Mouse (Mus musculus) right cerebral cortex, adult 2 months (tissue): ENCODE results near the gene Cfap46.
"Not testable (repeated sequence)": the region's sequence is repeated elsewhere in the genome, so short reads cannot be mapped to it uniquely, and the experiment has no call there.

Experiments used
- DNase-seq, 2 experiments: peaks; one replicate each; pipeline ENCODE4 v3.0.0; 2021 to 2022; ENCODE audit warnings: low spot score in 2 of 2

The Cfap46 gene

DNA sequence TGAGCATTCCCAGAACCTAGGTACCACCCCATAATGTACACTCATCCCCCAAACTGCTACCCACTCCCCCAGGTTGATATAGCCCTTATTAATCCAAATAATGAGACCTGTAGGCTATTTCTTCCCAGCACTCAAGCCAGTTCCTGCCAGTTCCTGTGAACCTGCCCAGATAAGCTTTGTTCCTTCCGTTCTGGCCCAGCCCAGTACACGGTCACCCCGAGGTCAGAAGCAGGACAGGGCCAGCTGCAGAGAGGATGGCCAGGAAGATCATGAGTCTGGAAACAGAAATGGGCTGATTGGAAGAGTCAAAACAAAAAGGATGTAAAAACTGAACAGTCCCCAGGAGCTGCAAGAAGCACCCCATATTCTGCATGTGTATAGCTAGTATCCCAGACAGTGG, 20.3 kb downstream of the Cfap46 start:
- no peak for DNase-seq

DNA sequence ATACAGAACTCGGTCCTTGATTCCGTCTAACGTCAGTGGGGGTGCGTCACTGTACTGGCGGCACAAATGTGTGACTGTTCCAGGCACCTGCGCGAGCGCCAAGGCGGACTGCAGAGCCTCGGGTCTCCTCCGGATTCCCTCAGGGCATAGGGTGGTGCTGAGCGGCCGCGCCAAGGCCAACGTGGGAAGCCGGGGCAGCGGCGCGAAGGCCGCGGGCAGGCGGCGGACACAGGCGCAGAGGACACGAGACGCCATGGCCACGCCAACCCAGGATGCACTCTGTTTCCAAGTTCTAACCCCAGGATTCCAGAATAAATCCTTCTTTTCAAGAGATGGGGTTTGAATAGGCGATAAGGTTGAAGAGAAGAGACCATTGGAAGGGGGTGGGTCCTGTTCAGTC, 23.7 kb downstream of the Cfap46 start:
- not testable (repeated sequence) for DNase-seq

DNA sequence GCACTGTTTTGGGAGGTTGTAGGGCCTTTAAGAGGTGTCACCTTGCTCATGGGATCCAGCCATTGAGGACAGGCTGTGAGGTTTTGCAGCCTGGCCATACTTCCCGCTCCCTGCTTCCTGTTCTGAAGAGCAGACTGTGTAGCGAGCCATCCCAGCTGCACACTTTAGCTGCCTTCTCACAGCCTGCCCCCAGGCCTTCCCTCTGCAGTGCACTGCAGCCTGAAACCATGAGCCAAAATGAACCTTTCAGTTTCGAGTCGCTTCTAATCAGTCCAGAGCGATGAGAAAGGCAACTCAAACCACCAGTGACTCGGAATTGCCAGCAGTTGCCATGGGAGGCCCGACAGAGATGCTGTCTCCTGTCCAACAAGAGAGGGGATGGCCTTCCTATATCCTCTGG, 33.9 kb downstream of the Cfap46 start:
- DNase-seq: no peak

DNA sequence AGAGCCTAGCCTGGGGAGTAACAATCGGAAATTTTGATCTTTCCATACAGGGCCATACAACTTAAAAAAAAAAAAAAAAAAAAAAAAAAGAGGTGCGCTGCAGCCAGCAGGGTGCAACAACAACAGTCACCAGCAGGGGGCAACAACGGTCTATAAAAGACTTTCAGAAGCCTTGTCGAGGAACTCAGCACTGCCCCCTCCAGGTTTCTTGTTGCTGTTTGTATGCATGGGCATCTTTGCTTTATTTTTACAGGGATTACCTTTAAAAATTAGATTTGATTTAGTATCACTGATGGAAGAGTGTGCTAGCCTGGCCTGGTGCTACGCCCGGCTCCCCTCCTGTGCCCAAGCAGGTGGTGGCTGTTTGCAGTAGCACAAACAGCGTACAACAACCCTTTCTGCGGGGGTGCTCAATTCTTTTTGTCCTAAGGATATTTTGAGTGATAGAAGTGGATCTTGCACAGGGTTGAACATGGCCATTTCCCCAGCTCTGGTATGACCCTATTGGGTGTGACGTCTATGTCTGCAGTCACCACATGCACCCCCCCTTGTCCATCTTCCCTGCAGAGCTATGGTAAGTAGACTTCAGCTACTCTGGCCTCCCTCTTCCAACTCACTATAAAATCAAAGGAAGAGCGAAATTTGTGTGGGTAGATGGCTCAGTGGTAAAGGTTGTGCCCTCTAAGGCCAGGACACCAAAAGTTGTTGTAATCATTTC, 35.4 kb downstream of the Cfap46 start:
- peak; percentile 96 to 97 for DNase-seq

DNA sequence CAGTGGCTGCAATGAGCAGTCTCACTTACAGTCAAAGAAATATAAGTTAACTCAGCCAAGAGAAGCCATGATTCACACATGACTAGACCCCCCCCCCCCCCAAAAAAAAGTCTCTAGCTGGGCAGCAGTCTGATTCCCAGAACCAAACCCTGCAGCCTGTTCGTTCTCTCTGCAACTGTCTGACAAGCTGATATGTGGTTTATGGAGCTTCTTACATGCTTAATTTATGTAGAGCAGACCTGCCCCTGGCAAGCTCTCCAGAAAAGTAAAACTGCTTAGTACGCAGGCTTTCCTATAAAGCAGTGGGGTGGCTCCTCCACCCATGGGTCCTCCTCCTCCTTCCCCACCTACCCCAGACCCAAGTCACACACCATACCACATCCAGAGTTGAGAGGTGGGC, 50.2 kb downstream of the Cfap46 start:
- DNase-seq: no peak

DNA sequence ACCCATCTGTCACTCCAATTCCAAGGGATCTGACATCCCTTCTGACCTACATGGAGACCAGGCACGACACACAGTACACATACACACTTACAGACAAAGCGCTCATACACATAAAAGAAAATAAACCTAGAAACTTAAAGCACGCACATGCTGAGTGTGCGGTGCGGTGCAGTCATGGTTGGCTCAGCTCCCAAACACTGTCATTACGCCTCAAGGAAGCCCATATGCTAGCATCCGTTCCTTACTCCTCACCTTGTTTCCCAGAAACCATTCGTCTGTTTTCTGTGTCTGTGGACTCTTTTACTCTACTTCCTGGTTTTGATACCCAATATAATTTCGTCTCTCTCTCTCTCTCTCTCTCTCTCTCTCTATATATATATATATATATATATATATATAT, 58.5 kb downstream of the Cfap46 start:
- DNase-seq: no peak

DNA sequence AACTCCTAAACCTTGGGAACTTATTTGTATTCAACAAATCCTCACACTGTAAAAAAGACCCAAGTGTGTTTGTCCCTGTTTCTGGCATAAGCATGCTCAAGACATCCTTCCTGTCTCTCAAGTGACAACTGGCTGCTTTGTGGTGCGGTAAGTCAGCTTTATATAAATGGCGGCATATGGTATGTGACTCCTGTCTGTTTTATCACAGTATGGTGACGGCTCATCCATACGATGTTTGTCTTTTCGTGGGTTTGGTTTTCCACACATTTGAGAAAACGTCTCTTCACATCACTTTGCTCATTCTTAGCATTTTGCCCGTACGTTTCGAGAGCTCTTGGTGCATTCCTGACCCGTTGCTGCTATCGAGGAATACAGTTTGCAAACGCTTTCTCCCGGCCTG, 61.0 kb downstream of the Cfap46 start:
- DNase-seq: no peak

DNA sequence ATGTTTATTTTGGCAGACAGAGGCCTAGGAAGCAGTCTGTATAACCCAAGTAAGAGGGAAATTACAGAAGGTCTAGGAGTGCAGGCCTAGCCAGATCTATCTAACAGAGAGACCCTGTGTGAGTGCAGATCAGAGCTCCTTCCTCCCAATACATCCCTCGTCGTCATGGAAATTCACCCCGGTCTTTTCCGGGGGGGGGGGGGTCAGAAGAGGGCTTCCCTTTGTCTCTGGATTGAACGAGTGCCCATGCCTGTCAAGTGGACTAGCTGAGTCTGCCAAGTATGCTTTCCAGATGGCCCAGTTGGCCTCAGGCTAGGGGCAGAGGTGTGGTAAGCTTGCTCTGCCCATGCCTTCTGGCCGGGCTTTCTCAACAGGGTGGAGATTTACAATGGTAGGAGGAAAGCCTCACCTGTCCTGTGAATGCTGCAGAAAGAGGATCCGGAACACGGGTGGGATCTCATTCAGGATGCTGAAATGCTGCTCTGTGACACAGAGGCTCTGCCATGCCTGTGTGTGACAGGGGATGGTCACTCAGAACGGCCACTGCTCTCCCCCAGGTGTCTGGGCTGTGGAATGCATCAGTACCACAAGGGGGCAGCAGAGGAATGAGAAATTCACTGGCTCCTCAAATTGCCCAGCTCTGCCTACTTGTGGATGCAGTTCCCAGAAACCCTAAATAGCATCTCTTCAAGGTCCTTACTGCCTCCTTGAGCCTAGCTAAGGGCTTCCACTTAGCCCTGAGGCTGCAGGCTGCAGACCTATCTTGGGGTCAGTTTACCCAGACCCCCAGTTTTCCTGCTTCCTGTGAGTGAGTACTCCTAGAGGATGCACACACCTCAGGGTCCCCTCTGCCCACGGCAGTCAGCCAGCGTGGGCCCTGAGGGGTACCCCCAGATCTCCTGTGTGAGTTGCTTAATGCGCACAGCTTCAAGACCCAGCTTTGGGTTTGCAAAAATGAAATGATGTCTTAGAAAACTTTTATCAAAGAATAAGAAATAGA, 67.5 kb downstream of the Cfap46 start:
- peak; percentile 83 to 86 for DNase-seq

DNA sequence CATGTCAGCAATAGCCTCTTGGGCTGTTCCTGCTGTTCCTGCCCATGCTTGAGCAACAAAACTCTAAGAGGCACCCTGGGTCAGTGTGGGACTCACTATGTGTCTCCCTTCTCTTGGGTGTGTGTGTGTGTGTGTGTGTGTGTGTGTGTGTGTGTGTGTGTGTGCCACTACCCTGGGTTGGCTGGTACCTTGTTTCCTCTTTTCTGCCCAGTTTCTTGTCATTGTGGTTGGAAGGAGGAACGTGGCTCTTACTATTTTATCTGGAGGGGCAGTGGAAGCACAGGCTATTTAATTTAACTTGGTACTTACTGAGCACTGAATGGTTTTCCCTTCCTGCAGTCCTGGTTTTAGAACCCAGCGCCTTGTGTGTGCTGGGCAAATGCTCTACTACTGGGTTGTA, 73.3 kb downstream of the Cfap46 start:
- DNase-seq: no peak

DNA sequence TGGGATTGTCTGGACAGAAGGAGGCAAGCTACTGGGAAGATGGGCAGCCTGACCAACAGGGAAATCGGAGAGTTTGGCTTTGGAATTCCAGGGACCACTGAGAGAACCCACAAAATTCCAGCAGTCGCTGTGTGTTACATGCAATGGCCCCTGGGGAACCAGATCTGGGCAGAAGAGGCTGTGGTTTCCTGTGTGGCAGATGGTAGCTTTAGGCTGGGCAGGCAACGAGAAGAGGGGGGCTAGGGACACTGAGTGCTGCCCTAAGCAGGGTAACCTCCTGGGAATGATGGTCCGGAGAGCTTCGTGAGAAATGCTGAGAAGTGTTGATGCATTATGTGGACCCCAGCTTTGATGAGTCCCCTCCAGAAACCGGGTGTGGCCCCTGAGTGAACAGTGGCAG, 87.8 kb downstream of the Cfap46 start:
- no peak for DNase-seq

DNA sequence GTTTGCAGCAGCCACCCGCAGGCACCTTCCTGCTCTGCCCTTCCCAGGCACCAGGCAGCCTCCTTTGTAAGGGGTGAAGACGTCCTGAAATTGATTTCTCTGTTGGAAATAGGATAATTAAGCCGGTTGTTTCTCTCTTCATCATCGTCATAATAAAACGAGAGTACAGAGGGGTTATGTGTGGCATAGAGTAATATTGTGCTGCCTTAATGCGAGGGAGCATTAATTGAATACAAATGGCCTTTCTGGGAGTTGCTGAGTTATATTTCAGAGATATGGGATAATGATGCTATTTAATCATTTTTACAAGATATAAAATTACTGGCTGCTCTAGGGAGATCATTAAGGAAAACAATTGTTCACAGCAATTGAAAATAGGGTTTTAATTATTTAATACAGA, 88.3 kb downstream of the Cfap46 start:
- DNase-seq: no peak

DNA sequence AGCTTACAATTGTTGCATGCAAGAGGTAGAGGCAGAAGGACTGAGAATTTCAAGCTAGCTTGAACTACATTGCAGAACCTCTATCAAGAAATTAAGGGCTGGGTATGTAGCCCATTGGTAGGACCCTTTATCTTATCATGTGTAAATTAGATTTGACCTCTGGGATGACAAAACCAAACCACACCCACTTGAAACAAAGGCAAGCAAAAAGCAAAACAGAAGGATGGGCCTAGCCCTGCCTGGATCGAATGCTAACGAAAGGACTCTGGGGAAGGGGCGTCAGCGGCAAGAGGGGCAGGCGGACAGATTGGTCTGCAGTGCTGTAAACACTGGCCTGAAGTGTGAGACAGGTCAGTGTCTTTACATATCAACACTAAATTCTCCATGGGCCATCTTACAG, 92.3 kb downstream of the Cfap46 start:
- no peak for DNase-seq

DNA sequence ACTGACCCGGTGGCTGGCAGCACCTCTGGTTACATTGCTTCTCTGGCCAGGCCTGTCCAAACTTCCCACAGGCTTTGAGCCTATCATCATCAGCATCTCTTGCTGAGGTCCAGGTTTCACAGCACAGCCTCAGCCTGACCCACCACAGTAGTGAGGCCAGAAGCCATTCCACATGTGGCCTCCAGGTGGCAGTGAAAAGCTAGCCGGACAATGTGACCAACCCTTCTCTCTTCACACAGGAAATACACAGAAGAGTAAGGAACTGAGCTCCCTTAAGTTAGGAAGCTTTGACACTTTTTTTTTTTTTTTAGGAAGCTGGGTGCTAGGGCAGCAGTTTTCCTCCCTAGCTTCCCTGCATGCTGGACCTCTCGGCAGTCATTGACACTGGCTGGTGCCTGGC, 93.3 kb downstream of the Cfap46 start:
- DNase-seq: peak; percentile 51 to 53

DNA sequence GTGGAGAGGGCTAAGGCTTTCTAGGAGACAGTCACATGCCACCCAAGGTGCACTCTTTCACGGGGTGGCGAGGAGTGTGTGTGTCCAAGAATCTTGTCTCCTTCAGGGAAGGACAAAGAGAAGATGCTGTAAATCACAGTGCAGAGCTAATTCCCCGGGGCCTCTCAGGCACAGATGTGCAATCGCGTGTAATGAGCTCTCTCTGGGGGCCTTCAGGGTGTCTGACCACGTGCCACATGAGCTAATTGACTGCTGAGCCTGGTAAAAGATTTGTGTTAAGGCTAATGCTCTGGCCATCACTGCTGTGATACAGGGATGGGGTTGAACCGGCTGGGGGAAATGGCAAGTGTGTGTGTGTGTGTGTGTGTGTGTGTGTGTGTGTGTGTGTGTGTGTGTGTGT, 95.7 kb downstream of the Cfap46 start:
- DNase-seq: no peak

DNA sequence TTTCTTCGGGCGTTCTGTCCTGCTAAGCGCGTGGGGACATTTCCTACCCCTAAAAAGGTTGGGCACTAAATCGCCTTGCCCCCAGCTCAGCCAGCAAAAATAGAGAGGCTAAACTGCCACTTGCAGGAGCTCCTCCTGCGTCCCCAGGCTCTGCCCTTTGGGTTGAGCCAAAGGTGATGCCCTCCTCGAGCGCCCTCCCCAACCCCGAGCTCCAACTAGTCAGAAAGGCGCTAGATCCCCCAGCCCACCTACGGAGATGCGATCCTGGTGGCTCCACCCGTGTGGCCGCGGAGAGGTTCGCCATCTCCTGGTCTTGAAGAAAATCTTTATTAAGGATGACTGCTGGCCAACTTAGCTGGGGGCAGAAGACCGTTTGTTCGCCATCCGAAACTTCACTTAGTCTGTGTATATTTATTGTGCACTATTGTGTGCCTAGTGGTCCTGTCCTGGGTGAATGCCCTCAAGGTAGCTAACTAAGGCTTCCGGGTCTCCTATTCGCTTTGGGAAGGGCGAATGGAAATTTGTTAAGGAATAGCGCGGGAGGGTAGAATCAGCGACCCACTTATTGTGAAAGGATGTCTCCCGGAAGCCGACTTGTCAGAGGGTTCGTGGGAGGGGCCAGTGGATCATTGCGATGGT, 98.3 kb downstream of the Cfap46 start:
- DNase-seq: no peak

DNA sequence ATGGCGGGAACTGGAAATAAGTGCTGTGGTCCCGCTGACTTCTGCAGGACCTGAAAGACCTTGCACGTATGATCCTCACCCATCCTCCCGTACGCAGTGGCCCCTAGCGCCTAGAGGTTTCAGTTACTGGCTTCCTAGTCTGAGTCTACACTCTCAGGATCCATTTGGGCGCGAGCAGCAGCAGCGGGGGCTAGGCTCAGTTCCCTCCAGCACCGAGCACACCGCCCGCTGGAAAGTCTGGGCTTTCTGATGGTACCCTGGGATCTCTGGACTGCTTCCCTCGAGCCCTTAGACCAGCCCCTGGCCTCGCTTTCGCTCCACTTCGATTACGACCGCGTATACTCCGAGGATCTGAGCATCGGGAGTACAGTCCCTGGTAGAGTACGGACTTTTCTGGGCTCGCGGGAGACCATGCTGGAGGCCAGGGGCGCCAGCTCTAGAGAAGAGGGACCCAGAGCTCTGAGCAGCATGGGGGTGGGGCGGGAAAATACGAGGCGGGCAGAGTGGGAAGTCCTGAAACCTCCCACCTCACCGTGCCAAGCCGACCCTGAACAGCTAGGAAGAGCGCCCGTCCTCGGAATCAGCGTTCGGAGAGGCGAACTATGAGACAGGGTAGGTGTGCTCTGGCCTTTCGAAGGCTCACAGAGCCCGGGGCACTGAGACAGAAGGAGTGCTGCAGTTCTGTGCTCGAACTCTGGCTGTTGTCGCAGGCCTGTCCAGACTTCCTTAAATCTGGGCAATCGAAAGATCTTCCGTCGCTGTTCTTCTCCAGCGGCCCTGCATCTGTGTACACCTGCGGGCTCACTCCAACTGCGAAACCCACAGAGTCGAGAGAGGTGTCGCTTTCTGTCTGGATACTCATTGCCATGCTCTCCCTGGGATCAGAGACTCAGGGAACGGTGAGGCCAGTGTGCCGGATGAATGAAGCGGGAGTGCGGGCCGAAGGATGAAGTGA, 99.1 kb downstream of the Cfap46 start:
- no peak for DNase-seq

DNA sequence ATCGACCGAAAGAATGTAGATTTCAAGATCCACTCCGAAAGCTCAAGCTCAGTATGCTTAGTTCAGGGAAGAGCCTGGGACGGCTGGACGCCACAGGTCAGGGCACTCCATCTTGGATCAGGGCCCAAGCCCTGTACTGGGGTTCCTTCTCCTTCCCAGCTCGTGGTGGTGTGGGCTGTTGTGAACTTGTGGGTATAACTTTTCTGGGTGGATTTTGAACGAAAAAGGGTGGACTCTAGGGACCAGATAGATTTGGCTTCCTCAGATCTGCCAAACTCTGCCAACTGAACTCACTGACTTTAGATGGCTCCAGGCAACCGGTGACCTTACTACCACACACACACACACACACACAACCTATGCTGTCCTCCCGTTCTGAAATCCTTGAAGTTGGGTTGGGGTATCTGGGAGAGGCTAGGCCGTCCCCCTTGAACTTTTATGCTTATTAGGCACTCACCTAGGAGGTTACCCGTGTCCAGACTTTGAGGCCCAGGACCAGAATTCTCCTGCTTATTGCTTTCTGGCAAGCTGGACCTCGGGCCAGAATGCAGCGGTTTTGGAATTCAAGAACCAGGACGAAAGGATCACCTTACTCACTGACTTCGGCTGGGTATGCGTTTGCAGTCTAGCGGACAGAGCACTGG, 100.4 kb downstream of the Cfap46 start:
- no peak for DNase-seq

DNA sequence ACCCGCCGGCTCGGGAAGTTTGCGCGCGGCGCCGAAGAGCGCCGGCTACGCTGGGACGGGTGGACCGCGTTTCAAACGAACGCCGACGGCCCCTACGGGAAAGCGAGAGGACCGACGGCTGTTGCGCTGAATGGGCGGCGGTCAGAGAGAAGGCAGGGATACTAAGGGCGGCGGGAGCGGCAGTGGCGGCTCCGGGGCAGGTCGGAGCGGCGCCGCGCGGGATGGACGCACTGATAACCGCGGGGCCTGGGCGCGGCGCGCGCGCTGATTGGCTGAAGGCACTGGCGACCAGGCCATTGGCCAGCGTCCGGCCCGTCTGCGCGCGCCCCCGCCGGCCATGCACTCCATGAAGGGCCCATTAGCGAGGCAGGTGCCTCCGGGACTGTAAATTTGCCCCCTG, 101.0 kb downstream of the Cfap46 start, which contains the start of gene Nkx6-2:
Nkx6-2 (minus strand) TSS at position 203 of the 400 bp plus-strand sequence.
- DNase-seq: no peak

DNA sequence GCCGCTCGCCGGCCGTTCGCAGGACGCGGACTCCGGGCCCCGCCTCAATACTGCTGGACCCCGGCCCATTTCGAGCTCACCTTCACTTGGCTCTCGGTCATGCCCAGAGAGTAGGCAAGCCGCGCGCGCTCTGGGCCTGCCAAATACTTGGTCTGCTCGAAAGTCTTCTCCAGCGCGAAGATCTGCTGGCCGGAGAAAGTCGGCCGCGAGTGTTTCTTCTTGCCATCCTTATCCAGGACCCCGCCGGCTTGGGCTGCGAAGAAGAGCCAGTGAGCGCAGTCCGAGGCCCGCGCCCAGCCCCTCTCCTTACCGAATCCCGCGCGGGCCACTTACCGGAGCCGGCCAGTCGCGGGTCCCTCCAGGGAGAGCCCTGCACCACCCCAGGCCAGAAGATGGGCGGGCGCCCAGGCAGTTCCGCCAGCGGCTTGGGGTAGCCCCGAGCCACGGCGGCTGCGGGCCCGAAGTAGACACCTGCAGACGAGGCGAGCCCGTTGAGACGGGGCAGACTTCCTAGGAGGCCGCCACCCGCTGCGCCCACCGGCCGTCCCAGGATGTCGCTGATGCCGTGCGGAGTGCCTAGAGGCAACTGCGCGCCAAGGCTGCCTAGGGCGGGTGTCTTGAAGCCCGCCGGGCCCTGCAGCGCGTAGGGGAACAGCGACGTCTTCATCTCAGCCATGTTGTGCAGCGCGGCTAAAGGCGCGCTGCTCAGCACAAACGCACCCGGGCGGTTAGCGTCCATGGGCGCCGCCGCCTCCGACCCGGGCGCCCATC, 101.6 kb downstream of the Cfap46 start:
- DNase-seq: no peak
